Mouse (Mus musculus): ENCODE measurements around the gene Nkd1. TPM values are rescaled to one million over a fixed set of nuclear protein-coding genes. Genes with fewer than 3 reads are reported as not detected.

The Nkd1 gene
- total RNA-seq, 4 experiments from 2014 or later = 38.0 to 56.5 (median 46.5) TPM

DNA sequence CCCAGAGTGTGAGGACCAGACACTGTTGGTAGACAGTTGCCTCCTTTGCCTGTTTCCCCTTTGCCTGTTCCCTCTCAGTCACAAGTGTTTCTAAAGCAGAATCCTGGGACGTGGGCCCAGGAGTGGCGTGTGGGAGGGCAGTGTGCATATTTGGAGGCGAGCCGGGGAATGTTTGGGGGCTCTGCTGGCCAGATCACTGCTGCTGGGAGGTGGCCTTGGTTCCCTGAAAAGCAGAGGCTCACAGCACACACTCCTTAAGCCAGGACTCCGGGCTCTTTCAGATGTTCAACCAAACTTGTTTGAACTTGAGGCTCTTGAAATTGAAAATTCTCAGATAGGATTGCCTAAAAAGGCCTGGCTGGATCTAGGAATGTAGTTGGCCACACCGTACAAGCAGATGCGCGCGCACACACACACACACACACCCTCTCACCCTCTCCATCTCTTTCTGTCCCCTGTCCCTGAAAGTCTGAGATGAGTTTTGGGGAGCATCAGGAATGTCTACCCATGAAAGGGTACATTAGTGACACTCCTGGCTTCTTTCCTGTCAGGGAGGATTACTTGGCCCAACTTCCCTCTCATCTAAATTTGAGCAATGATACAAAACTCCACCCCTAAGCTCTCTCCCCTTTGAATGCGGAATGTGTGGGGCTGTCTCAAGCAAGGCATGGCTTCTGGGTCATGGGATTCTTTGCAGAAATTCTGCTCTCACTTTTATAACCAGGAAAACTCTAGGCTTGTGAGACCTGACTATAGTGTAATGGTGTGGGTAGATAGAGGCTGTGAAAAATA lies 55.4 kb downstream of the Nkd1 start:
- no peak for DNase-seq

DNA sequence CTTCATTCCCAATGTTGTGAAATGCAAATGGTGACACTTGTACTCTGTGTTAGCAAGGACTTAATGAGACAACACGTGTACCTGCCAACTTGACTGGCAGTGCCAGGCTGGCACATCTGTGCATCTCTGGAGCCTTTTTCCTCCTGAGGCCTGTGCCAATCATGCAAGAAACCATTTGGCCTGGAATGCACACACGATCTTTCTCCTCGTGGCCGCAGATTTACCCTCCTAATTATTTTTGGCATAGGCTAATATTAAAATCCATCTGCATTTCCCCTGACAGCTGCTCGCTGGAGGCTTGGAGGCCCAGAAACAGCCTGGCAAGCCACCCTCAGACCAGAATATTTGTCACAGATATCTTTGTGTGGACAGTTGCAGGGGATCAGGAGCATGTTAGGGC lies 56.5 kb downstream of the Nkd1 start:
- no peak for DNase-seq

DNA sequence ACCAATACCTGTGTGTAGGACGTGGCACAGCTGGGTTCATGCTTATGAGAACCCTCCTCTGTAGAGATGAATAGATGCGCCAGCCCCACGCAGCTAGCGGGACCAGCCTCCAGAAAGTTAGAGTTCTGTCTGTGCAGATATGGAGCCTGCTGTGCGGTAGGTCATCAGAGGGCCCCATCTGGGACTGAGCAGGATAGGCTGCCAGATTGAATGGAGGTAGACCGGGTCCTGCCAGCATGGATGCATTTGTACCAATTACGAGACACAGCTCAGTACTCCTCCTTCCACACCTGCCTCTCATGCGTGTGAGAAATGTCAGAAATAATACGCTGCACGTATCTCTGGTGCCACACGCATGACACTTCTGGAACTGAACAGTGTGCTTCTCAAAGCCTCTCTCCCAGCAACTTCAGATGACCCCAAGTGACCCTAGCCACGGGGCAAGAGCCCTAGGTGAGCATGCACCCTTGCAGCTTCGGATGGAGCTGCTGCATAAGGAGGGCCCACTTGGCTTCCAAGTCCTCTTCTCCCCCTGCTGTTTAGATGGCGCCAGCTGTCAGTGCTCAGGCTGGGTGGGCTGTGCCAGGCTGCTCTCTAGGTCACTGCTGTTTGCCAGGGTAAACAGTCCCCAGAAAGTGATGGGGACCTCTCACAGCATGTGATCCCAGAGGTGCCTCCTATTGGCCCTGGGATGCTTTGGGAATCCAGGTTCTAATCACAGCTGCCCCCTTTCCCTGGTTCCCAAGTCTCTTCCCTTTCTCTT lies 57.4 kb downstream of the Nkd1 start:
- DNase-seq = no peak

DNA sequence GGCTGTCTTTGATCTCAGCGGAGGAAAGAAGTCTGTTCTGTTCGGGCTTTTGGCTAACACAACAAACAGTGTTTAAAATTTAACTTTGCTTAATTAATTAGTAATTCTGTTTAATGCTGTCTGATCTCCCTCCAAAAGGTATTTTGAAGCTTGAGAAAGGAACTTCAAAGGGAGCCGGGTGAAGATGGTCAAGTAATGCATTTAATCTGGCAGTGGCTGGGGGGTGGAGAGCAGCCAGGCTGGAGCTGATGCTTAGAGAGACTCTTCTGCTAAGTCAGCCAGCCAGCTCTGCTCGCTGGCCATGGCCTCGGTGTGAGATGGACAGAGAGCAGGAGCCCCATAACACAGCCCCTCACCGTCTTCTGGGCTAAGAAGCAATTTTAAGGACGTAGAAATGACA lies 58.1 kb downstream of the Nkd1 start:
- DNase-seq = no peak

DNA sequence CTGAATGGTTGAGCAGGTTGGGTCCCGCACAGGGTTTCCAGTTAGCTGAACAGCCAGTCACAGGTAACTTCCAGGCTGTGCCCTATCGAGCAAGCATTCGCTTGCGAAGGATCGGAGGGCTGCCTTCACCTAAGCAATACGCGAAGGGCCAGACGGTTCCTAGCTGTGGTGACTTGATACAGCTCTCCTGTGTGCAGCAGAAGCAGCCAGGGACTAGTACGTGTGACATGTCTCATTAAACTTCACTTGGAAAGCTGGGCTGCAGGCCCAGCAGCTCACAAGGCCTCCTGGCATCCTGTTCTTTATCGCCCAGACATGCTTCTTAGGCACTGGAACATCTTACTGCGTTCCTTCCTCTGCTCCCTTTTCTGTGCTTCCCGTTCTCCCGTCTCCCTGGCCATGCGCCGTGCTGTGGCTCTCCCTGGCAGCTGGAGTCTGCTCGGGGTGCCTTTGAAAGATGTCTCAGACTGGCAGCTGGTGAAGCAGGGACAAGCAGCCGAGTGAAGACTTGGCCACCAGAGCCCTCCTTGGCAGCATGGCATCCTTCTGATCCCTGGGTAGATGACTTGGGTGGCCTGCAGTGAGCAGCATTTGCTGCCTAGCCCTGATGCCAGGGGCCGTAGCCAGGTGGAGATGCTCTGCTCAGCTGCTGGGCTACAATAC lies 58.6 kb downstream of the Nkd1 start:
- no peak for DNase-seq

DNA sequence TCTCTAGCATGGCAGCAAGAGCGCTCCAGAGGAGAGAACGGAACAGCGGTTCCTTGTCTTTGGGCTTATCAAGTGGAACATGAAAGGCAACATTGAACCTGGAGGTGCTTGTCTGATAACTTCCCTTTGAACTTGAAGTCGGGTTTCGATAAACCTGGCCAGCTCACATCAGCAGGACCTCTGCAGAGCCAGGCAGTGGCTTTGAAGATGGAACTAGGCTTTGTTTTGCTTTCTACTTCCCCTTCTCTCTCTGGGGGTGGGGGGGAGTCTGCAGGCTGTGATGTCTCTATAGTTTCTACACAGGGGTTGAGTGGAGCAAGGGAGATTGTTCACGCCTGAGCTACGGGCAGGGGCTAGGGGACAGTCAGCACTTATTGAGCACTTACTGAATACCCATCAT lies 59.6 kb downstream of the Nkd1 start:
- DNase-seq = no peak

DNA sequence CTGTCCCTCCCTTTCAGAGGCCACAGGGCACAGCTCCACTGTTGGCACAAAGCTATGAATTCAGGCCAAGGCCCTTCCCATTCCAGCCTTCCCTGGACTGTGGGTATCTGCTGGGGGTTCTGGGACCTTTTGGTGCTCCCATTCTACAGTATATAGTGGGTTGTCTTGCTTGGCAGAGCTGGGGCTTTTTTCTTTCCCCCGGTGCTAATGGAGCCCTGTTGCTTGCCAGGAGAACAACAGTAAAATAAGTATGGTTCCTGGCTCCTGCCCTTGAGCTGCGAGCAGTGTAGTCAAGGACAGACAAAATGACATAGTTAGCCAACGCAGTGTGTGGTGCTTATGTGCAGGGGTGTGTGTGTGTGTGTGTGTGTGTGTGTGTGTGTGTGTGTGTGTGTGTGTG lies 62.7 kb downstream of the Nkd1 start:
- DNase-seq = no peak

DNA sequence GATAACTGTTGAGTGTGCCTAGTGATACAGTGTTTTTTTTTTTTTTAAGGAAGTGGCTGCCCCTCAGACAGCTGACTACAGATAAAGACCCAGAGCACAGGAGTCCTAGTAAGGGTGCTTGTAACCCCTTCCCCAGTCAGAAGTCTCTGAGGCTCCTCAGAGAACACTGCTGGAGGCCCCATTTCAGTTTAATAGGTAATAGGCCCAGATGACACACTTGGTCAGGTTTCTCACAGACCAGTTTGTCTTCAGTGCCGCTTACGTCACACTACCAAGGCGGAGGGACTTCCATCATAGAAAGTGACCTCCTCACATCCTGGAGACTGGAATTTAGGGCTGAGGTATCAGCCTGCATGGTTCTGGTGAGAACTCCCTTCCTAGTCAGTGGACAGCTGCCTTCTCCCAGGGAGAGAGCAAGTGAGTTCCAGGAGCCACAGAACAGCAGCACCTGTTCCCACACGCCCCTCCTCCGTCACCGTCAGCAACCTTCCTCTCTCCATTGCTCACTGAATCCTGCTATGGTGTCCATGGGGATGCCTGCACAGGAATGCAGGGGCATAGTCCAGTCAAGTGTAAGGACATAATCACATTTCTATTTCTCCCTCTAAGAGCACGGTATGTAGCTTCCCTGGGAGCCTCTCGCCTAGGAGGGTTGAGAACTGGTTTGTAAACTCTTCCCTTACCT lies 67.2 kb downstream of the Nkd1 start:
- DNase-seq = no peak

DNA sequence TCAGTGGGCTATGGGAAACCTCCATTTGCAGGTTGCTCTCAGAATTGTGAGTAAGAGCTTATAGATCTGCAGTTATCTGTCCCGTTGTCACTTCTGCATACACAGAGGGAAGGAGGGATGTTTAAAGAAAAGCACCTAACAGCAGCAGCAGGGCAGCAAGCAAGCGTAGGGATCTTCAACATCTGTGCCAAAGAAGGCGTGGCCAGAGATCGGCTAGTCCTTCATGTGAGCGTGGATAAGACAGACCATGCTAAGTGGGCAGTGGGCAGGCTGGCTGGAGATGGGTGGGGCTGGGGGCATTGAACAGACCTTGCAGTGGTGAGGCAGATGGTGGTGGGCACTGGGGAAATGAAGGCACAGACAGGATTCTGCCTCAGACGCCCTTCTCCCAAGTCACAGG lies 69.1 kb downstream of the Nkd1 start:
- DNase-seq = no peak

DNA sequence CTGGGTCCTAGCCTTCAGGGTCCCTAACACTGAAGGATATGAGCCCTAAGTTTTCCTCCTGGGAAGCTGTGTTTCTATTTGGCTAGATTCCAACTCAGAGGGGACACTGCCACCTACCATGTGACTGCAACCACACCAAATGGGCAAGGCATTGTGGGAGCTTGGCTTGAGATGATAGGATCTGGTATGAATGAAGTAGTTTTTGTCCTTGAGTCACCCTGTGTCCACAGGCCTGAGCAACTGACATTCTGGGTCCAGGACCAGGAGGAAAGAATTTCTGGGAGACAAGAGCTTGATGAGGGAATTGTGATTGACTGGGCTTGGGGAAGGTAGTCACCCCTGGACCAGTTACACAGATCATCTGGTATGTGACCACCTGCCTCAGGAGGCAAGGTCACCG lies 72.8 kb downstream of the Nkd1 start:
- no peak for DNase-seq

DNA sequence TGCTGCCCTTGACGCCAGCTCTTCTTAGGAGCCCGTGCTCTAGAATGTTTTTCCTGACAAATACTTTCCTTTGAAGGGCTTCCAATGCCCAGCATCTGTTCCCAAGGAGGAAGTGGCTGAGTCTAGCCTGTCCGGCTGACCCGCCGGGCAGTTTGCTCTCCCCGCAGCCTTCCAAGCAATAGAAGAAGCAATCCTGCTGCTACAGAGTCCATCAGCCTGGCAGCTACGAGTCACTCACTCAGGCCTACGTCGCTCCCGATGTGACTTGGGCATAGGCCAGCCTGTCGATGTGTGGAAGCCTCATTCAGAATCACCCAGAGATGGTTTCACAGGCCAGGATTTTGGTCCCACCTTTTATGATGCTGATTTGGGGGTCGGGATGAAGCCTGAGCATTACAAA lies 74.9 kb downstream of the Nkd1 start:
- DNase-seq = no peak

DNA sequence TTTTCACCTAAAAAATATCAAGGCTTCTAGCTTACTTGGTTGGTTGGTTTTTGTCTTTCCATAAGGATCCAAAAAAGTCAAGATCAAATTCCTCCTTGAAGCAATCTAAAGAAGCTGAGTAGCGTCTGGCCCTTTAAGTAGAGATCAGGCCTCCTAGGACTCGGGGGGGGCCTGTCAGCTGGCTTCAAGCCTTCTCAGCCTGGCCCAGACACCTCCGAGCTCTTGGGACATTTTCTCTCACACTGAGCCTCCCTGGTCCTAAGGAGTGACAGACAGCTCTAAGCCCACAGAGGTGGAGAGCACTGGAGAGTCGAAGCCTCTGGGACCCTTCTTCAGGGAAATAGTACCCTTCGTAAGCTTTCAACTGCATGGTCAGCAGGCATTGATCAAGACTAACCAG lies 77.4 kb downstream of the Nkd1 start:
- DNase-seq = no peak

DNA sequence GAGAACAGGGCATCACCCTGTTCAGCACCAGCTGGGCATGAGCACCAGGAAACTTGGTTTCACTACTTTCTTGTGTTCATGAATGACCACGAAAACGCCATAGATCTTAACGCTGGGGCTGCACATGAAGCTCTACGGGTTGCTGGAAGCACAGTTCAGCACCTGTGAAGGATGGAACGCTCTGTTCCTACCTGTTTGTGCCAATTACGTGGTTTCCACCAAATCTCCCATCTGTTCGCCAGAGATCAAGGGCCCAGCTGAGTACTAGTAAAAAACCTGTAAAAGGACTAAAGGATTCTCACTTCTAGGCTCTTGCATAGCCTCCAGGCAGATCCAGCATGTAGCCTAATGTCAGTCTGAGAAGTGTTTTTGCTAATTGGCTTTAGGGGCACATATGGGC lies 78.3 kb downstream of the Nkd1 start:
- DNase-seq = no peak

DNA sequence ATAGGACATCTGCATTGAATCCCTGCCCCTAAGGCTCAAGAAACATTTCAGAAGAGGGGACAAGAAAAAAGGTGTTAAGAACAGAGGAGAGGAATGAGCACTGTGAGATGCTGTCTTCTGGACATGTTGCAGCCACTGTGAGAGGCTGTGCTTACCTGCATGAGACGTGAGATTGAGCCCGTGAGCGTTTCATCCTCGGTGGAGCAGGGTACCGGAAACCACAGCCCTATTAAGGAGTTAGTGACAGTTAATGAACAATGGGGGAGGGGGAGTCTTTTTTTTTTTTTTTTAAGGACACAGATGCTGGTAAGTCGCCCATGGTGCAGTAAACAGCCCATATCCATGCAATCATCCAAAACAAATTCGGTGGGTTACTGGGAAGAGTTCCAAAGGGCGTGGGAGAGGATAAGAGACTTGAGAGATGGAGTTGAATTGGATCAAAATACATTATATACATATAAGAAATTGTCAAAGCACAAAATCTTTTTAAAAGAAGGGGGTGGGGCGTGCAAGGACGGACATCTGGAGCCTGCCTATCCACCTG lies 82.4 kb downstream of the Nkd1 start:
- DNase-seq = no peak

DNA sequence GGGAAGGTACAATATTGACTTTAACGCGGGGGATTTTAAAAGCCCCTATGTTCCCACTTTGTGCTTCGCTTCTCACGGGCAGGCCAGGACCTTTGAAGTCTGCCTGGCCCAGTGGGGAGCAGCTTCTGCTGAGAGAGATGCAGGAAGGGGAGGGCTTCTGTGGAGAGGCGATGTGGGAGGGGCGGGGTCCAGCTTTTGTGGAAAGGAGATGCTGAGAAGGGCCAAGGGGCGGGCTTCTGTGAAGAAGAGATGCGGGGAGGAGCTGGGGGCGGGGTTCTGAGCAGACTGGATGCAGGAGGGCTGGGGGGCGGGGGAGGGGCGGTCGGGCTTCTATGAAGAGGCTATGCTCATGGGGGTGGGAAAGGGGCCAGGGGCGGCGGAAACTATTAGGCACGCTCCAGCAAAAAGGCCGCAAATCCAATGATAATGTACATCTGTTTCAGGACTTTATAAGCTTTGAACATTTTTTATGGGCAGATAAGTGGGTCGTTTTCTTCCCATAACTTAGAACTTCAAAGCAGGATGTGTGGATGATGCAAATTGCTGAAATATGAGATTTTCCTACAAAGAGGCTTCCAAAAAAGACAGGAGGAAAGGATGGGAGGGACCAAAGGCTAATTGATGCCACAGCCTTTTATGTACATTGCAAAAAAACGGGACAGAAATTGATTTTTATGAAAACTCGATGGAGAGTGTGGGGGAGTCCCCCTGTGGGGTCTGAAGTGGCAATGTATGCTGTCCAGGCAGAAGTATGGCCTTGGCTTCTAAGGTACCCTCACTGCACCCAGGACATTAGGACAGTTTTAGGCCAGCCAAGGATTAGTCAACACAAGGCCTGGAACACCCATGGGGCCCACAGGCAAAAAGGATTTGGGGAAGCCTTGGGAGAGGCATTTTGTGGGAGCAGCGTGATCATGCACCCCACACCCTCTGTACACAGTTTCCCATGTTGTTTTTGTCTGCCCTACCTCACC lies 83.2 kb downstream of the Nkd1 start:
- DNase-seq = no peak

DNA sequence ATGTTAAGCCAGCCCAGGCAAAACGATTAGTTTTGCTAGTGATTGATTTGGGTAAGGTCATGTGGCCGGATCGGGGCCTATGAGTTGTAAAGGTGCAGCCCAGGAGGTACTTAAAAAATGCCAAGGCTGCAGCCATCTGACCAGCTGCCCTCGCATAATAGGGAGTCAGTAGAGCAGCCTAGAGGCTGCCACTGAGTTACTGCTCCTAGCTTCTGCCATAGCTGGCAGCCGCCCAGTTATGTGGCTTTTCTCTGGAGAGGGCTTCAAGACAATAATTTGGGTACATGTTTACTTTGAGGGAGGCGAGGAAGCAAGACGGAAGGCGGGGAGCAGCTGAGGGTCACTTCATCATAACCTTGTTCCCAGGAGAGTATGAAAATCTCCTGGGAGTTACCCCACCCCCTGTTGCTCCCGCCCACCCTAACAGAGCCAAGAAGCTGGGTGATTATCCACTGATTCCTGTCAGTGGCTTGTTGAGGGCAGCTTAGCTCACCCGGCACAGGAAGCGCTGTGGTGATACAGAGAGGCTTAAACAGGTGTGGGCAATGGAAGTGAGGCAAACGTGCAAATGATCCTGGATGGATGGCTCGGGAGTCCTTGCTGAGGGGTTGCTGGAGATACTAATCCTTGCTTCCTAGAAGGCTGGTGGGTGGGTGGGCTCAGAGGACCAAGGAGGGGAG lies 84.3 kb downstream of the Nkd1 start:
- no peak for DNase-seq

DNA sequence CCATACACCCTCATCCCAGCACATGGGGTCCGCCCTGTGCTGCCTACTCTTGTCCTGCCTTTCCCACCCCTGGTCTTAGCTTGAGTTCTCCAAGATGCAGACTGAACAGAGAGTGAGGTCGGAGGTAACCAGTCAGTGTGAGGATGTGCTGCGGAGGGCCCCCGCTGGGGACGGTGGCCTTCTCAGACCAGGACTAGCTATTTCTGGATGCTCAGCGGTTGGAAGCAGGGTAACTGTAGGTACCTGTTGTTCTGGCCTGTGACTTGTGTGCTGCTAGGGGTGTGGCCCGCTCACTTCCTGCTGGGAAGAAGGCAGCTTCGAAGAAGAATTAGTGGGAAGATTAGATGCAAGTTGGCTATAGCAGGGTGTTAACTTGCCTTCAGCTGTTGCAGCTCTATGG lies 87.9 kb downstream of the Nkd1 start:
- DNase-seq = no peak

DNA sequence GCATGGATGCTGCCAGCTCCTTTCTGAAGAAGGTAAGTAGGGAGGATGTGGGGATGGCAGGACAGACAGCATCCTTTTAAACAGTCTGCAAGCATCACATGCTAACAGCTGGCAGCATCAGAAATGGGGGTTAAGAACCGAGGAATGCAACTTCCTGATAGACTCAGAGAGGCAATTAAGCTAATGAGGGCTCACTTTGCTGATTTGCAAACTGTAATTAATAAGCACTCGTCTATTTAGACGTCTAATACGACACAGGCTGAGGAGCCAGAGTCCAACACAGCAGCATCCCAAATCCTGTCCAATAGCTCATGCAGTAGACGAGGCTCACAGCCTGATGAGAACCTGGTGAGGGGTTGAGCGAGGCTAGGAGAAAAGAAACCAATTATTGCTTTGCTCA lies 89.1 kb downstream of the Nkd1 start:
- DNase-seq = no peak

DNA sequence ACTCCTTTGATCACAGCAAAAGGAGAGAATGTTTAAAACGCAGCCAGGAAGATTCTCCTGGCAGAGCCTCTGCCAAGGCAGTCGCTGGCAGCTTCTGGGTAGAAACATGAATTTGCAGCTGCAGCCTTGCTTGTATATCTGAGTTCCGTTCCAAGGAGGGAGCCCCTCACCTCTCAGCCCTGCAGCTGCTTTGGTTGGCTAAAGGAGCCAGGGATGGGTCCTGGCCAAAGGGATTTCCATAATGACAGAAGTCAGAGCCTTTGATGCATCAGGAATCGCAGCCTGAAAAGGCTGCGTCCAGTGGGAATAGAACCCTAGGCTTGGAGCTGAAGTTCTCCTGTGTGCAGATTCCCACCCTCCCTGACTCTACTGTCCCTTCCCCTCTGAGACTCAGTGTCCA lies 93.8 kb downstream of the Nkd1 start:
- no peak for DNase-seq

DNA sequence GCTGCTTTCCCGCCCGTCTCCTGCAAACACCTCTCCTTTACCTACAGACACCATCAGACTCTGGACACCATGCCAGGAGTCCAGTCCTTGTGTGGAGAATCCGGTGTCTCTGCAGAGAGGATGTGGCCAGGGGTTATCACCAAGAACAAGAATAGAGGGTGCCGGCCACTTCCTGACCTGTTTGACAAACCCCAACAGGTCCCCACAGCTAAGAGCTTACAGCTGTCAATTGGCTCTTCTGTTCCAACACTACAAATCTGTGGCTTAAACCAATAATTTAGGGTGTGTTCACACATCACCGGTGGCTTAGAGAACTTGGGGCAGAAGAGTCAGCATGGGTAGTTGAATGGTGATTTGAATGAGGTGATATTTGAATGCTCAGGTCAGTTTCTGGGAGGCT lies 97.5 kb downstream of the Nkd1 start:
- no peak for DNase-seq

DNA sequence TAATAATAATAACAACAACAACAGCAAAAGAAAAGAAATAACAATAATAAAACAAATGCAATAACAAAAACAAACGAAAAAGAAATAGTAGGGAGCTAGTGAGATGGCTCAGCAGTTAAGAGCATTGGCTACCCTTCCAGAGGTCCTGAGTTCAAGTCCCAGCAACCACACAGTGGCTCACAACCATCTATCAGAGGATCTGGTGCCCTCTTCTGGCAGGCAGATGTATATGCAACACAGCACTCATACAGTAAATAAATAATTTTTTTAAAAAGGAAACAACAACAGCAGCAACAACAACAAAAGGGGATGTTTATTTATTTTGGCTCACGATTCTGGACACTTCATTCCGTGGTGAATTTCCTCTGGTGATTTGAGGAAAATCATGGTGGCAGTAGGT lies 98.4 kb downstream of the Nkd1 start:
- no peak for DNase-seq
